Mouse (Mus musculus) small intestine, adult 2 months (tissue): ENCODE data around the gene Sorcs2.

Experiments used
- CTCF ChIP-seq: fragments of 200-500 bp; IDR thresholded peaks from 2 replicates; pipeline ENCODE4 v1.5.1; 2012; ENCODE audit warnings: low read depth, mild to moderate bottlenecking, control low read depth, inconsistent platforms, low read length, moderate library complexity, mixed read lengths; ENCODE audit not compliant: insufficient replicate concordance, insufficient read length; ENCODE audit errors: extremely low read depth
- POLR2A ChIP-seq: fragments of 200-500 bp; IDR thresholded peaks from 2 replicates; pipeline ENCODE4 v1.6.1; 2012; ENCODE audit warnings: low read depth, mild to moderate bottlenecking, control low read depth, inconsistent platforms, low read length, moderate library complexity

DNA sequence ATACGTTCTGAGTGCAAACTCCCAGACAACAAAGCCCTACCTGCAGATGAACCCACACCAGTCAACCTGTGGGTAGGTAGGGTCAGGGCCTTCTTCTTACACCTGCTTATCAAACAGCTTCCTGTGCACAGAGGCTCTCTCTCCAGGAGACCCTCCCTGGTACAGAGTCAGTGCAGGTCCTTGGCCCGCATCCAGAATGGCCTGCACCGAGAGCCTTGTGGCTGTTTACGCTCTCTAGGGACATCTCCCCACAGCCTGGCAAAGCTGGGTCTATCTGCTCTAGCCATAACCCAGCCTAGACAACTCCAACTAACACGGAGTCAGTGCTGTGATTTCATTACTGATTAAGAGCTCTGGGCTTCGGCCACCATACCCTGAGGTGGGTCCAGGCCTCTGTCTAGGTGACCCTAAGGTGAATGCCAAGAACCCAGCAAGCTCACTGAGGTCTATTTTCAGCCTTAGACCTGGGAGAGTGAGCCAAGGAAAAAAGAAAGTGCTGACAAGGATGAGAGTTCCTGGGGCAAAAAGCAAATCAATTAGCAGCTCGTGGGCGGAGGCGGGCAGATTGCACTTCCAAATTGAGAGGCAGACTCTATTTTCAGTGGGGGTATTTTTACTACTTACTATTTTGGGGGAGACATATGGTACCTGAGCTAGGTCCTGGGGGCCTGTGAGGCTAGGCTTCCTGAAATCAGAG is 313.9 kb downstream of the Sorcs2 start:
- TF ChIP-seq CTCF = no peak
- TF ChIP-seq POLR2A = no peak
